Mouse (Mus musculus) E14TG2a.4 (cell line): ENCODE results near the gene Fam192a.

Experiments used
- CTCF ChIP-seq: conservative IDR thresholded peaks from 2 replicates; pipeline ENCODE4 v1.5.1; 2014; ENCODE audit warnings: low read length
- POU5F1 ChIP-seq: IDR thresholded peaks from 2 replicates; pipeline ENCODE4 v1.6.1; 2014; ENCODE audit warnings: low read length, borderline replicate concordance

DNA sequence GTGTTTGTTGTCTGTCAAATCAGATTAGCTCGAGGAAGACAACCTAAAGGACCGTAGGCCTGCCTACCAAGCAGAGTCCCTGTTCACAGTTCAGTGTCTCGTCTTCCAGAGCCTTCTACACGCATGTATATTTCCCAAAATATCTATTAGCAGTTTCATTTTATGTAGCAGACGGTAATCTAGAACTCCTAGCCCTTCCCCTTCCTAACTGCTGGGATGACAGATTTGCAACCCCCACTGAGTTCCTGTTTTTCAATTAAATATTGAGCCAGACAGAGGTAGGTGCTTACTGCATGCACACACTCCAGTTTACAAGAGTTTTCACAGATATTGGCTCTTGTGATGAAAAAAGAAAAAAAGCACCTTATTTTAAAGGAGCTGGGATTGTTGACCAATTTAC is 52.3 kb downstream of the Fam192a start:
- no peak for TF ChIP-seq CTCF
- TF ChIP-seq POU5F1 = no peak
